Mouse (Mus musculus) gastrocnemius, postnatal 25 days (tissue): Measurements from ENCODE around the gene Gm31371. TPM values are rescaled to one million over a fixed set of nuclear protein-coding genes. Genes with fewer than 3 reads are reported as not detected.
"Not testable (repeated sequence)": the region's sequence is repeated elsewhere in the genome, so short reads cannot be mapped to it uniquely, and the experiment has no call there.

ENCODE experiments used
- DNase-seq: peaks from one replicate; pipeline ENCODE4 v3.0.0; 2022
- long read RNA-seq, 2 experiments: library from polyadenylated mRNA; stranded (forward); transcript quantifications; one replicate each; pipeline ENCODE4 v2.0.0; 2021
- total RNA-seq, 2 experiments: library from RNA; stranded (reverse); gene quantifications; 1 replicate in 1 of 2; 2 replicates in 1 of 2; pipeline ENCODE4 v1.2.3; 2021

Gm31371 gene
- under 1 TPM in 1 of 2 experiments, not detected in 1; 0.13 TPM for total RNA-seq
- long read RNA-seq, experiment 1 = 0 reads
- long read RNA-seq, experiment 2 = 0 reads

GRCm38 (mm10) chr8:19903092-19903491 lies at the start of gene Gm31371:
Gene Gm31371, plus strand, starts transcription at chr8:19903392.
- not testable (repeated sequence) for DNase-seq

- not testable (repeated sequence) for DNase-seq
These were observed 3.3 kb downstream of the Gm31371 start for GRCm38 (mm10) chr8:19906425-19907055.

GRCm38 (mm10) chr8:19908841-19909321 lies 5.7 kb downstream of the Gm31371 start:
- DNase-seq = not testable (repeated sequence)

- DNase-seq = not testable (repeated sequence)
These were observed 15.9 kb downstream of the Gm31371 start for GRCm38 (mm10) chr8:19919086-19919485.

GRCm38 (mm10) chr8:19934274-19934673 lies 31.1 kb downstream of the Gm31371 start:
- DNase-seq = not testable (repeated sequence)

- DNase-seq = not testable (repeated sequence)
These were observed 32.4 kb downstream of the Gm31371 start for GRCm38 (mm10) chr8:19935541-19936030.

GRCm38 (mm10) chr8:19960935-19961334 lies 57.7 kb downstream of the Gm31371 start:
- no peak for DNase-seq

GRCm38 (mm10) chr8:19963766-19964165 lies 60.6 kb downstream of the Gm31371 start:
- peak; percentile 9 for DNase-seq

GRCm38 (mm10) chr8:19968151-19968550 lies 65.0 kb downstream of the Gm31371 start:
- DNase-seq = peak; percentile 33

- DNase-seq = not testable (repeated sequence)
These were observed 72.0 kb downstream of the Gm31371 start for GRCm38 (mm10) chr8:19975237-19975636.

Other genes with a start within 250 kb of the Gm31371 start
- gene 4930467E23Rik, start 173.8 kb upstream of the Gm31371 start, total RNA-seq = not detected